Mouse (Mus musculus) MEL (cell line): Measurements from ENCODE around the gene Rgs5. TPM values are rescaled to one million over a fixed set of nuclear protein-coding genes. Genes with fewer than 3 reads are reported as not detected.

Experiments
- DNase-seq: peaks from one replicate; pipeline ENCODE4 v3.0.0; 2011; ENCODE audit warnings: low read depth, low spot score
- H3K27ac ChIP-seq: 2 replicates; pipeline ENCODE4 v1.5.1; 2012; ENCODE audit warnings: low read depth, mild to moderate bottlenecking, control low read depth, low read length, moderate library complexity; ENCODE audit not compliant: control insufficient read depth
- H3K27me3 ChIP-seq, 2 experiments: fragments of 150-350 bp in 1 of 2; sonication (generic) in 1 of 2; 2 replicates each; pipeline ENCODE4 v1.6.1; 2012; ENCODE audit warnings: low read length in 2 of 2, mild to moderate bottlenecking in 2 of 2, improper control_type of control experiment in 1 of 2, moderate library complexity in 1 of 2; ENCODE audit not compliant: insufficient read depth in 2 of 2, control insufficient read depth in 1 of 2
- H3K36me3 ChIP-seq, 2 experiments: 2 replicates each; pipeline ENCODE4 v1.6.1; 2012 to 2014; ENCODE audit warnings: low read length in 2 of 2, improper control_type of control experiment in 1 of 2, inconsistent platforms in 1 of 2, mild to moderate bottlenecking in 1 of 2; ENCODE audit not compliant: insufficient read depth in 2 of 2, control insufficient read depth in 1 of 2
- H3K4me1 ChIP-seq, 2 experiments: fragments of 150-350 bp in 1 of 2; sonication (generic) in 1 of 2; 2 replicates each; pipeline ENCODE4 v1.6.1; 2012; ENCODE audit warnings: low read length in 2 of 2, improper control_type of control experiment in 1 of 2, mild to moderate bottlenecking in 1 of 2; ENCODE audit not compliant: insufficient read depth in 2 of 2, control insufficient read depth in 1 of 2
- H3K4me3 ChIP-seq, 2 experiments: fragments of 150-350 bp in 1 of 2; sonication (generic) in 1 of 2; 2 replicates each; pipeline ENCODE4 v1.5.1; 2012; ENCODE audit warnings: low read depth in 2 of 2, low read length in 2 of 2, mild to moderate bottlenecking in 2 of 2, moderate library complexity in 2 of 2, control low read depth in 1 of 2, improper control_type of control experiment in 1 of 2; ENCODE audit not compliant: control insufficient read depth in 1 of 2, insufficient read depth in 1 of 2
- H3K79me2 ChIP-seq: 2 replicates; pipeline ENCODE4 v1.6.1; 2012; ENCODE audit warnings: mild to moderate bottlenecking, low read length, moderate library complexity; ENCODE audit not compliant: control insufficient read depth, poor library complexity, insufficient read depth
- H3K9ac ChIP-seq: 2 replicates; pipeline ENCODE4 v1.6.1; 2012; ENCODE audit warnings: low read depth, mild to moderate bottlenecking, control low read depth, low read length, moderate library complexity; ENCODE audit not compliant: control insufficient read depth, poor library complexity, severe bottlenecking
- H3K9me3 ChIP-seq: fragments of 150-350 bp; sonication (generic); replicated peaks from 2 replicates; pipeline ENCODE4 v1.6.1; 2012; ENCODE audit warnings: mild to moderate bottlenecking, low read length, improper control_type of control experiment, moderate library complexity; ENCODE audit not compliant: insufficient read depth
- BHLHE40 ChIP-seq: IDR thresholded peaks from 2 replicates; pipeline ENCODE4 v1.6.1; 2012; ENCODE audit warnings: low read depth, mild to moderate bottlenecking, inconsistent platforms, low read length, improper control_type of control experiment, borderline replicate concordance
- CHD1 ChIP-seq: IDR thresholded peaks from 2 replicates; pipeline ENCODE4 v1.6.1; 2012; ENCODE audit warnings: low read depth, mild to moderate bottlenecking, inconsistent platforms, low read length, improper control_type of control experiment
- CHD2 ChIP-seq: IDR thresholded peaks from 2 replicates; pipeline ENCODE4 v1.6.1; 2011; ENCODE audit warnings: low read length, improper control_type of control experiment
- CTCF ChIP-seq, 3 experiments: IDR thresholded peaks in 2 of 3; conservative IDR thresholded peaks in 1 of 3; 2 replicates each; pipeline ENCODE4 v1.5.1; 2011 to 2012; ENCODE audit warnings: low read length in 3 of 3, low read depth in 2 of 3, mild to moderate bottlenecking in 2 of 3, improper control_type of control experiment in 1 of 3, inconsistent platforms in 1 of 3, mixed read lengths in 1 of 3, moderate library complexity in 1 of 3; ENCODE audit not compliant: control insufficient read depth in 1 of 3, insufficient read depth in 1 of 3, poor library complexity in 1 of 3, severe bottlenecking in 1 of 3
- ELF1 ChIP-seq: IDR thresholded peaks from 2 replicates; pipeline ENCODE4 v1.6.1; 2014; ENCODE audit warnings: low read depth, mild to moderate bottlenecking, inconsistent platforms, low read length, improper control_type of control experiment, moderate library complexity
- EP300 ChIP-seq, 2 experiments: IDR thresholded peaks; 2 replicates each; pipeline ENCODE4 v1.6.1; 2011; ENCODE audit warnings: improper control_type of control experiment in 2 of 2, low read length in 2 of 2, low read depth in 1 of 2, mild to moderate bottlenecking in 1 of 2
- GABPA ChIP-seq: IDR thresholded peaks from 2 replicates; pipeline ENCODE4 v1.6.1; 2012; ENCODE audit warnings: low read depth, mild to moderate bottlenecking, inconsistent platforms, low read length, improper control_type of control experiment, moderate library complexity
- GATA1 ChIP-seq: IDR thresholded peaks from 2 replicates; pipeline ENCODE4 v1.6.1; 2011; ENCODE audit warnings: low read depth, low read length, improper control_type of control experiment
- JUND ChIP-seq: IDR thresholded peaks from 2 replicates; pipeline ENCODE4 v1.6.1; 2011; ENCODE audit warnings: low read depth, mild to moderate bottlenecking, improper control_type of control experiment, low read length
- MAFK ChIP-seq: IDR thresholded peaks from 2 replicates; pipeline ENCODE4 v1.6.1; 2011; ENCODE audit warnings: low read depth, mild to moderate bottlenecking, low read length, improper control_type of control experiment, borderline replicate concordance
- MAX ChIP-seq: IDR thresholded peaks from 2 replicates; pipeline ENCODE4 v1.6.1; 2011; ENCODE audit warnings: low read length, improper control_type of control experiment
- MAZ ChIP-seq: IDR thresholded peaks from 2 replicates; pipeline ENCODE4 v1.6.1; 2012; ENCODE audit warnings: low read depth, mild to moderate bottlenecking, inconsistent platforms, low read length, improper control_type of control experiment
- MXI1 ChIP-seq: IDR thresholded peaks from 2 replicates; pipeline ENCODE4 v1.6.1; 2011; ENCODE audit warnings: mild to moderate bottlenecking, low read depth, low read length, improper control_type of control experiment
- MYB ChIP-seq: IDR thresholded peaks from 2 replicates; pipeline ENCODE4 v1.6.1; 2011; ENCODE audit warnings: mild to moderate bottlenecking, low read depth, low read length, improper control_type of control experiment
- NELFE ChIP-seq: IDR thresholded peaks from 2 replicates; pipeline ENCODE4 v1.6.1; 2011; ENCODE audit warnings: low read depth, low read length, improper control_type of control experiment
- NRF1 ChIP-seq: IDR thresholded peaks from 2 replicates; pipeline ENCODE4 v1.6.1; 2014; ENCODE audit warnings: low read depth, mild to moderate bottlenecking, inconsistent platforms, low read length, improper control_type of control experiment, moderate library complexity; ENCODE audit not compliant: poor library complexity, insufficient read depth, severe bottlenecking
- POLR2AphosphoS5 ChIP-seq: IDR thresholded peaks from 2 replicates; pipeline ENCODE4 v1.6.1; 2012; ENCODE audit warnings: low read depth, borderline replicate concordance, mild to moderate bottlenecking, inconsistent platforms, low read length, moderate library complexity, mixed read lengths
- SIN3A ChIP-seq: IDR thresholded peaks from 2 replicates; pipeline ENCODE4 v1.6.1; 2012; ENCODE audit warnings: low read length, improper control_type of control experiment, inconsistent platforms
- SMC3 ChIP-seq: IDR thresholded peaks from 2 replicates; pipeline ENCODE4 v1.6.1; 2011; ENCODE audit warnings: low read depth, low read length, improper control_type of control experiment
- TAL1 ChIP-seq: IDR thresholded peaks from 2 replicates; pipeline ENCODE4 v1.6.1; 2012; ENCODE audit warnings: mild to moderate bottlenecking, inconsistent platforms, low read length, moderate library complexity, mixed read lengths
- TBP ChIP-seq: IDR thresholded peaks from 2 replicates; pipeline ENCODE4 v1.8.0; 2011; ENCODE audit warnings: low read depth, low read length, improper control_type of control experiment
- USF1 ChIP-seq: IDR thresholded peaks from 2 replicates; pipeline ENCODE4 v1.6.1; 2014; ENCODE audit warnings: low read depth, mild to moderate bottlenecking, inconsistent platforms, low read length, improper control_type of control experiment, moderate library complexity
- ZNF384 ChIP-seq: IDR thresholded peaks from 2 replicates; pipeline ENCODE4 v1.6.1; 2012; ENCODE audit warnings: low read depth, mild to moderate bottlenecking, inconsistent platforms, low read length, improper control_type of control experiment
- polyA plus RNA-seq, 2 experiments: library from polyadenylated mRNA; stranded (reverse) in 1 of 2; unstranded in 1 of 2; fragments of >175 nt in 1 of 2; fragments of >200 nt in 1 of 2; gene quantifications; 2 replicates each; pipeline versions ENCODE4 v1.2.1 to v1.2.4; 2012; ENCODE audit warnings: low replicate concordance in 2 of 2, low read depth in 1 of 2; ENCODE audit not compliant: insufficient read length in 2 of 2, insufficient read depth in 1 of 2, missing spikeins in 1 of 2
- total RNA-seq: library from RNA; depleted of rRNA; stranded (reverse); fragments of 300-350 nt; gene quantifications from 2 replicates; pipeline ENCODE4 v1.2.3, GENCODE M21; 2012

Gene Rgs5
- total and polyA plus RNA-seq, 3 experiments = not detected

- TF ChIP-seq MXI1 = no peak
These were observed 16.5 kb downstream of the Rgs5 start (continued) for GRCm38 (mm10) chr1:169671801-169672200.

- Histone ChIP-seq H3K9ac (no peak overlapping the region), H3K9me3 (no peaks in the 10 kb centered on the region), H3K27me3 (no peaks in the 10 kb centered on the region)
- DNase-seq = no peak
- no peak for TF ChIP-seq TBP
- TF ChIP-seq MXI1 = no peak
- TF ChIP-seq TAL1 = no peak
- TF ChIP-seq EP300 (IDR thresholded peaks at IDR 0.05; ENCODE audit: low read depth in 1 of 2, low read length in 2 of 2) = no peak
- no peak for TF ChIP-seq NELFE
- no peak for TF ChIP-seq GABPA
- TF ChIP-seq BHLHE40 = no peak
- no peak for TF ChIP-seq CHD2
- TF ChIP-seq SIN3A = no peak
- TF ChIP-seq JUND = no peak
- TF ChIP-seq ELF1 = no peak
- TF ChIP-seq MAFK = no peak
- TF ChIP-seq ZNF384 = no peak
- TF ChIP-seq USF1 = no peak
- TF ChIP-seq POLR2AphosphoS5 = no peak
- TF ChIP-seq SMC3 = no peak
- no peak for TF ChIP-seq CHD1
- no peak for TF ChIP-seq MYB
- TF ChIP-seq MAX = no peak
- no peak for TF ChIP-seq GATA1
- TF ChIP-seq, all 39 proteins: peak for 0
- Histone ChIP-seq H3K36me3 (no peaks in the 10 kb centered on the region), H3K79me2 (no peaks in the 10 kb centered on the region), H3K4me3 (no peak overlapping the region), H3K27ac (no peak overlapping the region), H3K4me1 (no peaks in the 10 kb centered on the region)
These were observed 17.0 kb downstream of the Rgs5 start for GRCm38 (mm10) chr1:169672272-169672671.

- H3K79me2 ChIP-seq = no peaks in the 10 kb centered on the region
- H3K27ac ChIP-seq = no peak overlapping the region
- no peak overlapping the region for H3K9ac ChIP-seq
- no peak for TF ChIP-seq MAZ
- peak in 1 of 3 experiments; percentile 3; a peak in 1 of 6 replicates for TF ChIP-seq CTCF (IDR thresholded peaks at IDR 0.05 in 2 of 3, conservative IDR thresholded peaks at IDR 0.05 in 1 of 3; ENCODE audit: control insufficient read depth in 1 of 3, insufficient read depth in 1 of 3, low read depth in 2 of 3, low read length in 3 of 3, poor library complexity in 1 of 3, severe bottlenecking in 1 of 3)
- no peak for TF ChIP-seq NRF1
- TF ChIP-seq, all 39 proteins: peak for 1
- no peaks in the 10 kb centered on the region for H3K36me3 ChIP-seq
- H3K4me3 ChIP-seq = no peak overlapping the region
- no peaks in the 10 kb centered on the region for H3K27me3 ChIP-seq
- H3K9me3 ChIP-seq = no peaks in the 10 kb centered on the region
- no peak for DNase-seq
- no peaks in the 10 kb centered on the region for H3K4me1 ChIP-seq
These were observed 18.8 kb downstream of the Rgs5 start for GRCm38 (mm10) chr1:169674116-169674515.
